Mouse (Mus musculus) stomach, embryonic 14.5 days (tissue): ENCODE measurements around the gene Inpp5b. TPM values are rescaled to one million over a fixed set of nuclear protein-coding genes. Genes with fewer than 3 reads are reported as not detected.

Source experiments
- ATAC-seq: fragments of 200-750 bp; cut with Nextera tagmentation; 2 replicates; pipeline ENCODE4 v1.8.0; 2017; ENCODE audit warnings: low read depth, moderate TSS enrichment; ENCODE audit not compliant: insufficient number of reproducible peaks, insufficient read depth, low FRiP score
- H3K27ac ChIP-seq: fragments of 300-500 bp; sonication (generic); 2 replicates; pipeline ENCODE4 v1.5.1; 2014; ENCODE audit warnings: mild to moderate bottlenecking, low read length, moderate library complexity, mixed read lengths
- H3K27me3 ChIP-seq: fragments of 300-500 bp; sonication (generic); 2 replicates; pipeline ENCODE4 v1.6.1; 2014; ENCODE audit warnings: low read length, control low read depth, mixed read lengths; ENCODE audit not compliant: control insufficient read depth, insufficient read depth
- H3K36me3 ChIP-seq: fragments of 300-500 bp; sonication (generic); 2 replicates; pipeline ENCODE4 v1.6.1; 2014; ENCODE audit warnings: mild to moderate bottlenecking, control low read depth, low read length, moderate library complexity, mixed read lengths; ENCODE audit not compliant: control insufficient read depth, insufficient read depth
- H3K4me1 ChIP-seq: fragments of 300-500 bp; sonication (generic); 2 replicates; pipeline ENCODE4 v1.6.1; 2014; ENCODE audit warnings: low read length, control low read depth, mixed read lengths; ENCODE audit not compliant: control insufficient read depth, insufficient read depth
- H3K4me2 ChIP-seq: fragments of 300-500 bp; sonication (generic); replicated peaks from 2 replicates; pipeline ENCODE4 v1.6.1; 2014; ENCODE audit warnings: low read depth, low read length, control low read depth
- H3K4me3 ChIP-seq: fragments of 300-500 bp; sonication (generic); 2 replicates; pipeline ENCODE4 v1.5.1; 2014; ENCODE audit warnings: low read depth, low read length, control low read depth
- H3K9ac ChIP-seq: fragments of 300-500 bp; sonication (generic); replicated peaks from 2 replicates; pipeline ENCODE4 v1.6.1; 2014; ENCODE audit warnings: low read depth, mild to moderate bottlenecking, control low read depth, low read length, moderate library complexity, mixed read lengths
- H3K9me3 ChIP-seq: fragments of 300-500 bp; sonication (generic); 2 replicates; pipeline ENCODE4 v1.6.1; 2016; ENCODE audit warnings: low read depth, low read length, control low read depth; ENCODE audit not compliant: control insufficient read depth
- WGBS: fragments of 180-500 bp; shearing (Covaris S2); extraction: QIAGEN DNeasy Blood & Tissue Kit; methylation state at CpG from one replicate; pipeline ENCODE4 v1.1.7; 2014; 5-methylcytosine and 5-hydroxymethylcytosine counted together
- microRNA counts: library from miRNA; unstranded; fragments of <30 nt; microRNA quantifications from one replicate; lab custom pipeline; 2016
- microRNA-seq: library from miRNA; unstranded; fragments of <30 nt; microRNA quantifications from one replicate; pipeline ENCODE4, GENCODE M21; 2016
- polyA plus RNA-seq: library from polyadenylated mRNA; unstranded; fragments of >200 nt; fragmentation: Nextera tagmentation; extraction: Ambion mirVana; gene quantifications from 2 replicates; pipeline ENCODE4 v1.2.1, GENCODE M21; 2014

The Inpp5b gene
- polyA plus RNA-seq, 1 experiment from 2014 or later: 27.4 TPM

- WGBS: under 1% methylated on average over 89 of the region's 90 CpGs
- Histone ChIP-seq H3K27me3 (no peaks in the 10 kb centered on the region), H3K4me1 (peaks cover 6% of the 10 kb centered on the region; the same call in 1 of the 2 replicates), H3K4me3 (peak within 1 kb of the TSS; percentile 97), H3K36me3 (peaks cover 16% of the 10 kb centered on the region), H3K9me3 (no peaks in the 10 kb centered on the region), H3K9ac (peak within 1 kb of the TSS; percentile 85), H3K4me2 (peak within 1 kb of the TSS; percentile 69), H3K27ac (peak within 1 kb of the TSS; percentile 95)
- peak; percentile 93 for ATAC-seq
Observed at GRCm38 (mm10) chr4:124850261-124850913, 108.7 kb downstream of the Inpp5b start, which contains the start of gene Yrdc. Gene Yrdc (plus strand): TSS chr4:124850679.

MicroRNAs within 50 kb of the gene (microRNA counts, 519-probe panel; counts per million panel counts)
- microRNA mmu-miR-697 (lab: Ali Mortazavi, UCI) (not detected), microRNA mmu-miR-698 (lab: Ali Mortazavi, UCI) (not detected)

Small RNAs within 50 kb of the gene (microRNA-seq; reads per million reads assigned to microRNA genes)
- gene Gm24721 (not detected), gene Mir697 (not detected), gene Mir698 (not detected)

Other genes starting within 250 kb of the Inpp5b start
- gene 3100002H09Rik, start 131.0 kb upstream of the Inpp5b start, polyA plus RNA-seq: 0.29 TPM in 1 of 2 replicates, not detected in the other
- gene Pou3f1, start 85.0 kb upstream of the Inpp5b start, polyA plus RNA-seq: 0.10 and 0.42 TPM in 2 replicates
- 73.9 and 74.2 TPM in 2 replicates for gene Utp11, start 48.2 kb upstream of the Inpp5b start, polyA plus RNA-seq
- 19.5 and 20.4 TPM in 2 replicates for gene Fhl3, start 41.1 kb upstream of the Inpp5b start, polyA plus RNA-seq
- 145 and 150 TPM in 2 replicates for gene Sf3a3, start 27.1 kb upstream of the Inpp5b start, polyA plus RNA-seq
- 12.9 and 14.1 TPM in 2 replicates for gene Mtf1, start 60.3 kb downstream of the Inpp5b start, polyA plus RNA-seq
- 31.6 and 39.6 TPM in 2 replicates for gene Yrdc, start 108.8 kb downstream of the Inpp5b start, polyA plus RNA-seq
- gene 1110065P20Rik, start 109.3 kb downstream of the Inpp5b start, polyA plus RNA-seq: 60.1 and 69.1 TPM in 2 replicates
- 1.6 and 1.7 TPM in 2 replicates for gene Maneal, start 120.3 kb downstream of the Inpp5b start, polyA plus RNA-seq
- 0.21 and 0.56 TPM in 2 replicates for gene Epha10, start 139.0 kb downstream of the Inpp5b start, polyA plus RNA-seq
- gene 9930104L06Rik, start 195.2 kb downstream of the Inpp5b start, polyA plus RNA-seq: 5.0 and 6.0 TPM in 2 replicates
- gene Cdca8, start 197.5 kb downstream of the Inpp5b start, polyA plus RNA-seq: 121 and 125 TPM in 2 replicates
- gene Rspo1, start 244.6 kb downstream of the Inpp5b start, polyA plus RNA-seq: 18.3 and 20.9 TPM in 2 replicates